Mouse (Mus musculus) spleen, postnatal 0 days (tissue): ENCODE measurements around the gene Arhgap33. TPM values are rescaled to one million over a fixed set of nuclear protein-coding genes. Genes with fewer than 3 reads are reported as not detected.

Experiments used
- polyA plus RNA-seq: library from polyadenylated mRNA; unstranded; fragments of >200 nt; fragmentation: Nextera tagmentation; extraction: Ambion mirVana; gene quantifications from 2 replicates; pipeline ENCODE4 v1.2.1, GENCODE M21; 2015

Gene Arhgap33
- 3.5 TPM in 2 replicates for polyA plus RNA-seq

DNA sequence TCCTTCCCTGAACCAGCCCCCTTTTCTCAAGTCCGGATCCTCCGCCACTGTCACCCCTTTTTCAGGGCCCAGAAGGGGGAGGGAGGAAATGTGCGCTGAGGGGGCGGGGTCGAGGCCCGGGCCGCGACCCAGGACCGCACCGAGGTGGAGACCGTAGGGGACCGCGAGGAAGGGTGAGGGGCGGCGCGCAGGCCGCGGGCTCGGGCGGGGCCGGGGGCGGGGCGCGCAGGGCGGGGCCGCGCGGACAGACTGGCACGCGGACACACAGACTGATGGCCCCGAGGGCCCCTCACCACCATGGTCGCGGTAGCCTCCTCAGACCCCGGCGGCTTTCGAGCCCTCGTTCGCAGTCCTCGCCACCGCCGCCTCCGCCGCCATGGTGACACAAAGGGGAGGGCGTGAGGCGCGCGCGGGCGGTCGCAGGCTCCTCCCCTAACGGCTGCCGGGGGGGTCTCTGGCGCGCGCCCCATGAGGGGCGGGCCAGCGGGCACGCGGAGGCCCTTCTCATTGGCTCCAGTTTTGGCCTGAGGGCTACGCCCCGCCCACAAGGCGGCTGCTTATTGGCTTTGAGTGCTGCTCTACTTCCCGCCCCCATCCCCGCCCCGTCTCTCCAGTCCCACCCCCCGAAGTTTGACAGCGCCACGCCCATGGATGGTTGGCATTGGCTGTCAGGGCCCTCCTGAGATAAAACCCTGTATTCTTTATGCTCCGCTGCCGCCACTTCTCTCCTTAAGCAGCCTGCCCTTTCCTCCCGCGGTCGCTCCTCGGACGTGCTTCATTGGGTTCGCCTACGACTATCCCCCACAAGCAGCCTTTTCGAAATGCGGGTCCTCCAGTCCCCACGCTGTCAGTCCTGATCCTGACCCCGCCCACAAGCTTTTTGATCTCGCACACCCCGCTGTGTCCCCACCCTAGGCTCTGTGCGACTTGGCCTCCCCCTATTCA is at the start of gene Arhgap33:
TSS of gene Arhgap33 (minus strand) at position 428 of the 945 bp plus-strand sequence.

DNA sequence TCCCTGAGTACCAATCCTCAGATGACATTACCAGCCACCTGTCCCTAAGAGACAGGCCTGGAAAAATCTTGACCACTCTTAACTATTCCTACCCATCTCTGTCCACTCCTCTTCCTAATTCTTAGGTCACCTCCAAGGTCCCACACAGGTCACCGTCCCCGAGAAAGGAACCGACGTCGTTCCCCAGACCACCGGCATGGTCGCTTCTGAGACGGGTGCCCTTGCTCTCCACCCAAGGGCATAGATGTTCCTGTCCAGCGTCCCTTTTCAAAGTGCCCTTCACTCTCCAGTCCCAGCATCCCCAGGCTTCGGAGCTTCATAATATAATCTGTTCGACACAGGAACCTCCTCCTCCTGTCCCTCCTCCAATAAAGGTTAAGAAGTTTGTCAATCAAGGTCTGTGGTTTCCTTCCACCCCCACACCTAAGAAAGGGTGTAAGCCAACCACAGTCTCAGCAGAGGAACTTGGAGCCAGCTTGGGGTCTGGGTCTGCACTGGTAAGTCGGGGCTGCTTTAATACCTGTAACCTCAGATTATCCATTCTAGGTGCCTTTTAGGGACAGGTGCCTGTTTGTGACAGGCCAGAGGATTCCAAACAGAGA is 30.2 kb upstream of the Arhgap33 start, which contains the start of gene Igflr1:
TSS of gene Igflr1 (plus strand) at position 458 of the 602 bp plus-strand sequence.

DNA sequence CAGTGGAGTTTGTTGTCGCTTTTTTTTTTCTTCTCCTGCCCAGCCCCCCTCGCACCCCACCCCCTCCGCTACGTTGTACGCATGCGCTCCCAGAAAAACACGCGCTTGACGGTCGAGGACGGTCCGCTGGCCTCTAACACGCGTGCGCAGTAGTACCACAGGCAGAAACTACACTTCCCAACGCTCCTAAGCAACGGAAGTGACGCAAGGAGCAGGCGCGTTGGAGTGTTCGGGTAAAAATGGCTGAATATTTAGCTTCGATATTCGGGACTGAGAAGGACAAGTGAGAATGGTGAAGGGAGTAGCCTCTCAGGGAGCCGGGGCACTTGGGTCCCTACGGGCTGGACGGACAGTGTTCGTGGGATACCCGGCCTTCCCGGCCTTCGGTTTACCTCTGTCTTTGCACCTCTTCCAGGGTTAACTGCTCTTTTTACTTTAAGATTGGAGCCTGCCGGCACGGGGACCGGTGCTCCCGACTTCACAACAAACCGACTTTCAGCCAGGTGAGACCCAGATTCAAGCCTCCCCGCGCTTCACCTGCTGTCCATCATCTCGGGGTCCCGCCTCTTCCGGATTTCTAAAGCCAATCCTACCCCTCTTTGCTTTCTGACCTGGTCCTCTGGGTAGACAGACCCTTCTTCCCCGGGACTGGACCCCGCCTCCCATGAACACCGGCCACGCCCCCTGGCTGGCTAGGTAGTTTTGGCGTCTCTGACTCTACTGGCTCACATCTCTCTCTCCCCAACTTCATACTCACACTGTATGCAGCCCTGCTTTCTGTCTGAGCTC is 28.5 kb upstream of the Arhgap33 start, which contains the start of the genes U2af1l4, Gm49396 and Psenen:
TSS of gene U2af1l4 (plus strand) at position 185 of the 789 bp plus-strand sequence.
TSS of gene Gm49396 (plus strand) at position 228 of the 789 bp plus-strand sequence.
TSS of gene Psenen (minus strand) at position 511 of the 789 bp plus-strand sequence.

DNA sequence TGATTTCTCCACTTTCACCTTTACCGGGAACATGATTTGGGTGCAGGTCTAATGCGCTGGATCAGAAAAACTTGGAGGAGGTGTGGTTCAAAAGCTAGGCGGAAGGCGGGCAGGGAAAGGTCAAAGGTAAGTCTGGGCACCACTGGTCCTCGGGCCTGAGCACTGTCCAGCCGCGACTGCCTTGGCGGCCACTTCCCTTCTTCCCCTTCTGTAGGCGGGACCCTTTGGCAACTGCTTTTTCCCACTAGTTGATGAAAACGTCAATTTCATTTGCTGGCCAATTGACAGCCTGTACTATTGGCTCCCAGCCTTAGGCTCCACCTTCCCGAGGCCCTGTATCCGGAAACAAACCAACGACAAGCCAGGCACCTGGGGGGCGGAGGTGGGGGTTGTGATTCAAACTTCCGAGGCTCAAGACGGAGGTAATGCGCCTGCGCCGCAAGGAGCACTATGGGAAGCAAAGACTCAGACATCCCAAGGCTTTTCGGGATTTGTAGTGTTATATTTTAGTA is 24.6 kb upstream of the Arhgap33 start, which contains the start of gene Lin37:
TSS of gene Lin37 (minus strand) at position 396 of the 512 bp plus-strand sequence.

DNA sequence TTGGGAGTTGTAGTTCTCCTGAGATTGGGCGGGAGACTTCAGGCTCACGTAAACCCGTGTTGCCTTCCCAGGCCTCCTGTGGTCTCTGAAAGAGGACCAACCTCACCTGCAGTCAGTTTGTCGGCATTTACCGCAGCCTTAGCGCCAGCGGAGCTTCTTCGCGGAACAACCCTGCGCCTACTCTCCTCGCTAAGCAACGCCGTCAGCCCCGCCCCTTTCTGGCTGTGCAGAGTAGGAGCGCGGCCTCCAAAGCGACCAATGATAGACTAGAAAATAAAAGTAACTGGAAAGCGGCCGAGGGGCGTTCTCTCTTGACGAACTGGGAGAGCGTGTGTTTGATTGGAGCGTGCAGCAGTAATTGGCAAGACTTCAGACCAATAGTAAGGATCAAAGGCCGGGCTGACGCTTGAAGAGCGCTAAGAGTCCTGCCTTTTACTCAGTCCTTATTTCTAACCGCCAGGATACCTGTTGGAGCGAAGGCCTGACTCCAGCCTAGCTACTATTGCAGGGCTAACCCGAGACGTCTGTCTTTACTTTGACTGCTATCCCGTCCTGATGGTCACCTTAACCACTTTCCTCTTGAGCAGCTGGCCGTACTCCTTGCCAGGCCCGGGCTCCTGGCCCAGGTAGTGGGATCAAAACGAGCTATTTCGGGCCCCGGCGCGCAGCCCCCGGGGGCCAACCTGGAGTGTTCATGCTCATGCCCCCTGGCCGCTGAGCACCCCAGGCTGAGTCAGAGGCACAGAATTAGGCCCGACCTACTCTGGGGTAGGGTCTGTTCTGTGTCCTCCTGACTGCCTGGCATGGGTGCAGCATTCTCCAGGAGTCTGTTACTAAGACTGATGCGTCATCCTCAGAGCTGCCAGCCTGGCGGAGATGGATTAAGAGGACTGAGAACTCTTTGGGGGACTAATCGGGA is 17.5 kb upstream of the Arhgap33 start, which contains the start of the genes Hspb6 and Proser3:
TSS of gene Hspb6 (plus strand) at position 77 of the 919 bp plus-strand sequence.
TSS of gene Proser3 (minus strand) at position 198 of the 919 bp plus-strand sequence.

DNA sequence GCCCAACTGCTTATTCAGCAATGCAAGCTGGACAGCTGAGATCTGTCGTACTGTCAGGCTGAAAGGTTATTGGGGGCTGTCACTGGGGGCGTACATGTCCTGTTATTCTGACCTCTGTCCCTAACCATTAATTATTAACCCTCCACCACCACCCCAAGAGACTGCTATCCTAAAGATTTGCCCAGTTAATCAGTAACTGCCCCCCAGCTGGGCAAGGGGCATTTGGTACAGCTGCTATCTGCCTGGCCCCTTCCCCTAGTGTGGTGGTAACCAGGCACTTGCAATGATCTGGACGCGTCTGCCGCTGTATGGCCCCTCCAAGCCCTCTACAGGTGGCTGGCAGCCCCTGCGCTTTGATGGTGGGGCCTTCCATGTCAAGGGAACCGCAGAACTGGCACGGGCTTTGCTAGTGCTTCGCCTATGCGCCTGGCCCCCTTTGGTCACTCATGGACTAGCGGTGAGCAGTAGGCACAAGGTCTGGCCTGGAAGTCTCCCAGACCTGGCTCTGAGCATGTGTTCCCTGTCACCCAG is 41.4 kb downstream of the Arhgap33 start, which contains the start of gene Prodh2:
TSS of gene Prodh2 (plus strand) at position 222 of the 531 bp plus-strand sequence.

Other genes with a start within 250 kb of the Arhgap33 start
- gene Clip3, start 243.3 kb downstream of the Arhgap33 start, polyA plus RNA-seq: 4.1 and 6.3 TPM in 2 replicates
- 22.7 and 26.0 TPM in 2 replicates for gene Alkbh6, start 226.3 kb downstream of the Arhgap33 start, polyA plus RNA-seq
- gene Syne4, start 220.3 kb downstream of the Arhgap33 start, polyA plus RNA-seq: 2.6 and 3.4 TPM in 2 replicates
- gene E130208F15Rik, start 213.3 kb downstream of the Arhgap33 start, polyA plus RNA-seq: not detected in 2 replicates
- 10.2 and 11.3 TPM in 2 replicates for gene Sdhaf1, start 211.2 kb downstream of the Arhgap33 start, polyA plus RNA-seq
- gene Lrfn3, start 172.3 kb downstream of the Arhgap33 start, polyA plus RNA-seq: 0.81 and 1.0 TPM in 2 replicates
- gene Tyrobp, start 121.3 kb downstream of the Arhgap33 start, polyA plus RNA-seq: 396 and 576 TPM in 2 replicates
- gene Hcst, start 115.2 kb downstream of the Arhgap33 start, polyA plus RNA-seq: 32.8 and 46.4 TPM in 2 replicates
- gene Nfkbid, start 113.3 kb downstream of the Arhgap33 start, polyA plus RNA-seq: 4.5 and 5.9 TPM in 2 replicates
- 2.0 and 2.3 TPM in 2 replicates for gene Aplp1, start 89.5 kb downstream of the Arhgap33 start, polyA plus RNA-seq
- 0.04 and 0.23 TPM in 2 replicates for gene Kirrel2, start 77.4 kb downstream of the Arhgap33 start, polyA plus RNA-seq
- gene Nphs1, start 76.7 kb downstream of the Arhgap33 start, polyA plus RNA-seq: 0.21 and 0.32 TPM in 2 replicates
- 0.10 TPM in 1 of 2 replicates, not detected in the other for gene Prodh2, start 41.4 kb downstream of the Arhgap33 start, polyA plus RNA-seq
- 14.6 and 14.7 TPM in 2 replicates for gene Hspb6, start 17.1 kb upstream of the Arhgap33 start, polyA plus RNA-seq
- 2.5 and 3.4 TPM in 2 replicates for gene Proser3, start 17.2 kb upstream of the Arhgap33 start, polyA plus RNA-seq
- 38.8 and 42.2 TPM in 2 replicates for gene Lin37, start 24.8 kb upstream of the Arhgap33 start, polyA plus RNA-seq
- gene U2af1l4, start 28.2 kb upstream of the Arhgap33 start, polyA plus RNA-seq: 61.2 and 70.3 TPM in 2 replicates
- 4.4 and 4.9 TPM in 2 replicates for gene Gm49396, start 28.3 kb upstream of the Arhgap33 start, polyA plus RNA-seq
- 105 and 115 TPM in 2 replicates for gene Psenen, start 28.6 kb upstream of the Arhgap33 start, polyA plus RNA-seq
- 2.4 and 2.9 TPM in 2 replicates for gene Igflr1, start 30.4 kb upstream of the Arhgap33 start, polyA plus RNA-seq
- 6.0 and 8.5 TPM in 2 replicates for gene Kmt2b, start 53.7 kb upstream of the Arhgap33 start, polyA plus RNA-seq
- gene Zbtb32, start 63.8 kb upstream of the Arhgap33 start, polyA plus RNA-seq: 0.21 and 0.22 TPM in 2 replicates
- gene Upk1a, start 77.8 kb upstream of the Arhgap33 start, polyA plus RNA-seq: 0.15 and 0.19 TPM in 2 replicates
- gene Cox6b1, start 91.1 kb upstream of the Arhgap33 start, polyA plus RNA-seq: 695 and 741 TPM in 2 replicates
- gene Etv2, start 100.8 kb upstream of the Arhgap33 start, polyA plus RNA-seq: not detected in 2 replicates
- gene Rbm42, start 115.3 kb upstream of the Arhgap33 start, polyA plus RNA-seq: 69.8 and 70.7 TPM in 2 replicates
- 41.0 and 45.0 TPM in 2 replicates for gene Haus5, start 129.9 kb upstream of the Arhgap33 start, polyA plus RNA-seq
- gene Pmis2, start 136.5 kb upstream of the Arhgap33 start, polyA plus RNA-seq: not detected in 2 replicates
- gene 2200002J24Rik, start 163.9 kb upstream of the Arhgap33 start, polyA plus RNA-seq: 0.49 and 1.6 TPM in 2 replicates
- gene Atp4a, start 177.1 kb upstream of the Arhgap33 start, polyA plus RNA-seq: 1.3 and 1.6 TPM in 2 replicates
- gene Tmem147, start 194.5 kb upstream of the Arhgap33 start, polyA plus RNA-seq: 128 and 142 TPM in 2 replicates
- gene Gapdhs, start 208.6 kb upstream of the Arhgap33 start, polyA plus RNA-seq: 0.25 and 0.27 TPM in 2 replicates
- 2.2 and 4.9 TPM in 2 replicates for gene Sbsn, start 216.4 kb upstream of the Arhgap33 start, polyA plus RNA-seq
- gene Dmkn, start 228.7 kb upstream of the Arhgap33 start, polyA plus RNA-seq: 25.5 and 26.9 TPM in 2 replicates